Mouse (Mus musculus) embryo, embryonic 10 days (tissue): ENCODE results near the gene 4632433K11Rik.

Experiments
- DNase-seq: peaks from one replicate; pipeline ENCODE4 v3.0.0-alpha.2; 2015; ENCODE audit warnings: low spot score

Gene 4632433K11Rik

DNA sequence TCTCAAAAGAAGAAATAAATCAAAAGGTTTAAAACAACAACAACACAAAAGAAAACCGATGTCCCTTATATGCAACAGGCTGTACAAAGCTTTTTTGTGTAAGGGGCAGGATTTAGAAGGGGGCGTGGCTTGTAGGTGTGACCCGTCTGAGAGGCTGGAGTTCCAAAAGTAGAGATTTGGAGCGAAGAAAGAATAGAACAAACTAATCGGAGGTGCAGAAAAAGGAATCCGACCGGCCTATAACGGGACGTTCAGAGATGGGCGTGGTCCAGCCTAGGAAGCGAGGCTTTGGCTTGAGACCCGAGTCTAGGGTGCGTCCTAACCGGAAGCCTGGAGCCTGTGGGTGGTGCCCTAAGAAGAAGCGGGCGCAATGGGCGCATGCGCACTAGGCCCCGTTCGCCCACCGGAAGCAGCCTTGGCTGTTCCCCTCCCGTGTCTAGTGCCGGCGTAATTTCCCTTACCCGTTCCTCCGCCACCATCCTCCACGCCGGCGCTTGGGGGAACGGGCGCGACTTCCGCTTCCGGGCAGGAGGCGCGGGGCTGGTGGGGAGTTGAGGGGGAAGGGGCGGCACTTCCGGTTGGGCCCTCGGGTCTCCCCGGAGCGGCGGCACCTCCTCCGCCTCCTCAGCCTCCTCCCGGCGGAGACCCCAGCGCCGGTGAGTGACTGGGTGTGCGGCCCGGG lies 13.8 kb upstream of the 4632433K11Rik start, which contains the start of the genes Zfp865 and Ccdc106:
TSS of gene Zfp865 (plus strand) at position 377 of the 682 bp plus-strand sequence.
TSS of gene Ccdc106 (plus strand) at position 554 of the 682 bp plus-strand sequence.
- DNase-seq: peak; percentile 99

DNA sequence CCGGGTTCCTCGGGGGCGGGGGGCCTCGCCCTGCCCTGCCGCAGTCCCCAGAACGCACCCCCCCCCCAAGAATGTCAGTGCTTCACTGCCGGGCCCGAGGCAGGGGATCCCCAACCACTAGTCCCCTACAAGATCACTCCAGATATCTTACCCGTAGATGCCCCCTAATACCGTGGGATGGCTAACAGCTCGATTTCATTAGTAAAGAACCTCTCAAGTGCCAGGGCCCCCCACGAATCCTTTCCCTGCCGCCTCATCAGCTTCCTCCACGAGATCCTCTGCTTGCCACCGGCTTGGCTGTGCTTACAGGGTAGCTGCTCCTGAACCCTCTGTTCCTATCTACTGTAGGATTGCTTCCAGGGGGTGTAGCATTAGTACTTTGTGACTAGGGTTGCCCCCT lies 13.2 kb upstream of the 4632433K11Rik start:
- peak; percentile 39 for DNase-seq

DNA sequence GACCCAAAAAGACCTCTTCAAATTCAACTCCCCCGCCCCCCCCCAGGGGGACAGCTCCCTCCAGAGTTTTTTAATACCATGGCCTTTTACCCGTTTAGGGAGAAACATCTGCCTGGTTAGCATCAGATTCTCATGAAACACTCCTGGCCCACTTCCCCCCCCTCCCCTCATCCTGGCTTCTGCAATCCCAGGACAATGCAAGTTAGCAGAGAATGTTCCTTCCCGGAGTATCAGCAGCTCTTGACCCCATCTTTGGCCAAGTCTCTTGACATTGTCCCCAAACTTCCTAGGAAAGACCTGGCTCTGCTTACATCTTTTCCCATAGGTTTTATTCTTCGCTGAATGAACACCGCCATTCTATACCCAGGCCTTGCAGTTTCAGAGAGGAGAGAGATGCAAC lies 12.7 kb upstream of the 4632433K11Rik start:
- no peak for DNase-seq

DNA sequence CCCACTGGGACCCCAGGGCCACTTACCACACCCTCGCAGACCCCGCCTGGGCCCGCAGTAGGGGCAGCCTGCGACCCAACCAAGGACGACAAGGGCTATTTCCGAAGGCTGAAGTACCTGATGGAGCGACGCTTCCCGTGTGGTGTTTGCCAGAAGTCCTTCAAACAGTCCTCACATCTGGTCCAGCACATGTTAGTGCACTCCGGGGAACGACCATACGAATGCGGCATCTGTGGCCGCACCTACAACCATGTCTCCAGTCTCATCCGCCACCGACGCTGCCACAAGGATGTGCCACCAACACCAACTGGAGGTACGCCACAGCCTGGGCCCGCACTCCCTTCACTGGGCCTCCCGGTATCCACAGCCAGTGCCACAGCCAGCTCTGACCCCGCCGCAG lies 4.4 kb upstream of the 4632433K11Rik start:
- DNase-seq: no peak

DNA sequence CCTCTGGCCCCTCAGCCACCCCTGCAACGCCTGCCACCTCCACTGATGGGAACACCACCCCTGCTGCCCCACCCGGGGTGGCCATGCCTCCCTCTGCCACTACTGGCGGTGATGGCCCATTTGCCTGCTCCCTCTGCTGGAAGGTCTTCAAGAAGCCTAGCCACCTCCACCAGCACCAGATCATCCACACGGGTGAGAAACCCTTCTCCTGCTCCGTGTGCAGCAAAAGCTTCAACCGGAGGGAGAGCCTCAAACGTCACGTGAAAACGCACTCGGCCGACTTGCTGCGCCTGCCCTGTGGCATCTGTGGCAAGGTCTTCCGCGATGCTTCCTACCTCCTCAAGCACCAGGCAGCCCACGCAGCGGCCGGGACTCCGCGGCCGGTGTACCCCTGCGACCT lies 4.0 kb upstream of the 4632433K11Rik start:
- no peak for DNase-seq

DNA sequence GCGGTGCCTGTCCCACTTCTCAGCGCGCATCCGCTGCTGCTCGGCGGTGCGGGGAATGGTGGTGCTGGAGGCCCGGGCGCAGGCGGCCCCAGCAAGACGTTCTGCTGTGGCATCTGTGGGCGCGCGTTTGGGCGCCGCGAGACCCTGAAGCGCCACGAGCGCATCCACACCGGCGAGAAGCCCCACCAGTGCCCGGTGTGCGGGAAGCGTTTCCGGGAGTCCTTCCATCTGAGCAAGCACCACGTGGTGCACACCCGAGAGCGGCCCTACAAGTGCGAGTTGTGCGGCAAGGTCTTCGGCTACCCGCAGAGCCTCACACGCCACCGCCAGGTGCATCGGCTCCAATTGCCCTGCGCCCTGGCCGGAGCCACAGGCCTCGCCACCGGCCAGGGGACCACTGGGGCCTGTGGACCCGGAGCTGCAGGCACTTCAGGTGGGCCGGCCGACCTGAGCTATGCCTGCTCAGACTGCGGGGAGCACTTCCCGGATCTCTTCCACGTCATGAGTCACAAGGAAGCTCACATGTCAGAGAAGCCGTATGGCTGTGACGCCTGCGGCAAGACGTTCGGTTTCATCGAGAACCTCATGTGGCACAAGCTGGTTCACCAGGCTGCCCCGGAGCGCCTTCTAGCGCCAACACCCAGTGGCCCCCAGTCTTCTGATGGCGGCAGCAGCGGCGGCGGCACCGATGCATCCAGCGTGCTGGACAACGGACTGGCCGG lies 3.2 kb upstream of the 4632433K11Rik start:
- no peak for DNase-seq

DNA sequence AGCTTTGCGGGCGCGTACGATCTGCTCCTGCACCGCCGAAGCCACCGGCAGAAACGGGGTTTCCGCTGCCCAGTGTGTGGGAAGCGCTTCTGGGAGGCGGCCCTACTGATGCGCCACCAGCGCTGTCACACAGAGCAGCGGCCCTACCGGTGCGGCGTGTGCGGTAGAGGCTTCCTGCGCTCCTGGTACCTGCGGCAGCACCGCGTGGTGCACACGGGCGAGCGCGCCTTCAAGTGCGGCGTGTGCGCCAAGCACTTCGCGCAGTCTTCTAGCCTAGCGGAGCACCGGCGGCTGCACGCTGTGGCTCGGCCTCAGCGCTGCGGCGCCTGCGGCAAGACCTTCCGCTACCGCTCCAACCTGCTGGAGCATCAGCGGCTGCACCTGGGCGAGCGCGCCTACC lies 2.4 kb upstream of the 4632433K11Rik start:
- DNase-seq: no peak

DNA sequence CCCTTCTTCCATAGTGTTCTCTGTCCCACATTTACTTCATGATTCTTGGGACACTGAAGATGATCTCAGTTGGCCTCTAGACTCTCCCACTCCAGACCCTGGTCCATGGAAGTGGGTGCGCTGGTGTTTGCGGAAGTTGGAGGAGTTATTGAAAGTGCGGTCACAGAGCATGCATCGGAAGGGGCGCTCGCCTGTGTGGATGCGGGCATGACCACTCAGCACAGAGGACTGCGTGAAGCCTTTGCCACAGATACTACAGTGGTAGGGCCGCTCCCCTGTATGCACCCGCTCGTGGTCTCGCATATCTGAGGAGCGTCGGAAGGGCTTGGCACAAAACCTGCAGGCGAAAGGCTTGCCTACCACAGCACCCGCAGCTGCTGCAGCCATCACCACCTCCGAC lies 1.7 kb downstream of the 4632433K11Rik start:
- DNase-seq: no peak

DNA sequence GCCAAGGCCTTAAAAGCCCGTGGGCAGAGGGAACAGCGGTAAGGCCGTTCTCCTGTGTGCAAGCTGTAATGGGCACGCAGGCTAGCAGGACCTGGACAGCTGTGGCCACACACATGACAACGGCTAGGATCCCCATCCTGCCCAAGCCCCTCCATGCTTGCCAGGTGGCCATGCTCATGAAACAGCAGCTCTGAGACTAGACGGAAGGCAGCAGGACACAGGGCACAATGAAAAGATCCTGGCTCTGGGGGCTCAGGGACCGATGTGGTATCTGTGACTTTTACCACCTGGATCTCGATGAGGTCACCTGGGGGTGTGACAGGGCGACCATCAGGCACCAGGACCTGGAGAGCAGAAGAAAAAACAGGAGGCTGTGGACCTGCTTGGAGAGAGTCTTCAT lies 2.2 kb downstream of the 4632433K11Rik start:
- DNase-seq: no peak

DNA sequence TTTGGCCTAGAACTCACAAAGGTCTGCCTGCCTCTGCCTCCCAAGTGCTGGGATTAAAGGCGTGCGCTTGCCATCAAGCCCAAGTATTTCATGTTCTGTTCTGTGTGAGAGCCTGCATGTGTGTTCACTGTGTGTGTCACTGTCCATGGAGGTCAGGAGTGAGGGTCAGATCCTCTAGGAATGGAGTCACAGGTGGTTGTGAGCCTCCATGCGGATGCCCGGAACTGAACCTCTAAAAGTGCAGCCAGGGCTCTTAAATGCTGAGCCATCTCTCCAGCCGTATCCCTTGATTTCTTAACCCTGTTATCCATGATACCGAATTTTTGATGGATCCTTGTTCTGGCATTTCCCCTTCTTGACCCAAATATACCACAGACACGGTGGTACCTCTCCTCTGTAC lies 3.1 kb downstream of the 4632433K11Rik start:
- DNase-seq: no peak

DNA sequence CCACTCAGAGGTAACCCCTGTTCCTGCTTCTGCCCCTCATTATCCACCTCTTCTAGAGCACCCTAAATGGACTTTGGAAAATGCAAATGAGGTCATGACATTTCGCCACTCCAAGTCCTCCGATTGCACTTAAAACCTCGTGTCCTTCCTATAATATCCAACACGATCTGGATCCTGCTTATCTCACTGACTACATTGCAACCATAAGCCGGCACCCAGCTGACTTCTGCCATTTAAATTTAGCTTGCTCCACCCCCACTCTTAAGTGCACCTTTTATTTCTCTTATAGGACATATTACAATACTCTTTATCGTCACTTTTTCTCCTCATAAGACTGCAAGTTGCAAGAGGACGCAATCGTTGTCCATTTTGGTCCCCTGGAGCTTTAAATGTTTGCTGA lies 3.5 kb downstream of the 4632433K11Rik start:
- DNase-seq: no peak

DNA sequence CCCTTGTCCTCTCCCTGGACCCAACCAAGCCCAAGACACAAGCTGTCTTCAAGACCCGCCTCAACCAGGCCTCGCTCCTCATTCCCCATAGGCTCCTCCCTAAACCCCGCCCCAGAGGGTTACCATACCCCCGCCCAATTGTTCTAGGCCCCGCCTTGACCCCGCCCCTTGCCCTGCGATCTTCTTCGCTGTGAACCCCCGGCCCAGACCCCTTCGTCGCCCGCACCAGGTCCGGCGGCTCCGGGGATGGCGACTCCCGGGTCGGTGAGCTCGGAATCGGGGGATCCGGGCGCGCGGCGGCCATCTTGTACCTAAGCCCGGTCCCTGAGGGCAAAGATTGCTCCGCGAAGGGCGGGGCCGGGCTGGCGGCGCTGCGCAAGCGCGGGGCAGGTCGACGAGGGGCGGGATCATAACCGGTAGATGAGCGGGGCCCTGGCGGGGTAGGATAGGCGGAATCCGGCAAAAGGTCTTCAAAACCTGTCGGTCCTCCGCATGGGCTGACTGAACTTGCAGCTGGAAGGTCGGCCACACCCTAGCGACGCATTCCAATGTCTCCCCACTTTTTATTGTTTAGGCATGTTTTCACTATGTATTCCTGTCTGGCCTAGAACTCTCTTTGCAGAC lies 4.3 kb downstream of the 4632433K11Rik start, which contains the start of gene Zfp784:
TSS of gene Zfp784 (minus strand) at position 338 of the 624 bp plus-strand sequence.
- DNase-seq: peak; percentile 91

DNA sequence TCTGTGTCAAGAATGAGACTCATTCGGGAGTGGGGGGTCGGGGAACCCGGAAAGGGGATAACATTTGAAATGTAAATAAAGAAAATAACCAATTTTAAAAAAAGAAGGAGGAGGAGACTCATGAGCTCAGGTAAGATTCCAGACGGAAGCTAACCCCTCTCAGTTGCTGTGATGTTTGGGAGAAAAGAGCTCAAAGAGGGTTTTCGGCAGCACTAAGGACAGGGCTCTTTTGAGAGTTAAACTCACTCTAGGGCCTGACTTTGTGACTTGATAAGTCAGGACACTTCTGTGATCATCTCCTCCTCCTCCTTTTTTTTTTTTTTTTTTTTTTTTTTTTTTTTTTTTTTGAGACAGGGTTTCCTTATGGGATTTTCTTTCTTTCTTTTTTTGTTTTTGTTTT lies 5.0 kb downstream of the 4632433K11Rik start:
- DNase-seq: no peak

DNA sequence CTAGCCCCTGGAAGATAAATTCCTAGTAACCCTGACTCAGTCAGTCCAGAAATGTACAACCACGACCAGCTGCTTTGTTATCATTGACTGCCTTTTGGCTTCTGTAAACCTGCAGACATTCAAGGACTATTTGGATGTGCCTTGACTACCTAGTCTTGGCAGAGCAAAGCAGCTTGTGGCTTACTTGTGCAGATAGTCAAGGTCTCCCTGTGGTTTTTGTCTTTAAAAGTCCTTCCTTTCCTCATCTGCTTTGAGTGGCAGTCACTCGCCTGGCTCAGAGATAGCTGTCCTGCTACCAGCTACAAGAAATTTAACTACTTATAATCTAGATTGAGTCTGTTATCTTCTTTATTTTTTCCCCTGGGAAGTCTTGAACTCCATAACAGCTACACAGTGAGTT lies 11.1 kb downstream of the 4632433K11Rik start:
- DNase-seq: no peak

DNA sequence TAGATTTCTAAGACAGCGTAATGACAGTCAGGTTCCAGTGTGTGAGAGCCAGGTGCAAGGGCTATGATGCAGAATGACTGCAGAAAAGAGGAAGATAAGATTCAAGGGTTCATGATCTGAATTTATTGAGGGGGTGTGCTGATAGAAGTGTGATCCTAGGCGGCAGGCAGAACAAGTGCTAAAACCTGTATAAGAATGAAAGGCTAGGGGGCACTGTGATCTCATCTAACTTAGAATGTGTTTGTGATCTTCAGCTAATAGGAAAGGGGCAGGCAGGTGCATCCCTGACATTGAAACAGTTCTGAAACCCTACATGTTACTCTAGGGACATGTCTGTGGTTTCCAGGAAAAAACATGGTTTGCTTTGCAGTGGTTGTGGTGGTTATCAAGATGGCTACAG lies 12.2 kb downstream of the 4632433K11Rik start:
- no peak for DNase-seq

DNA sequence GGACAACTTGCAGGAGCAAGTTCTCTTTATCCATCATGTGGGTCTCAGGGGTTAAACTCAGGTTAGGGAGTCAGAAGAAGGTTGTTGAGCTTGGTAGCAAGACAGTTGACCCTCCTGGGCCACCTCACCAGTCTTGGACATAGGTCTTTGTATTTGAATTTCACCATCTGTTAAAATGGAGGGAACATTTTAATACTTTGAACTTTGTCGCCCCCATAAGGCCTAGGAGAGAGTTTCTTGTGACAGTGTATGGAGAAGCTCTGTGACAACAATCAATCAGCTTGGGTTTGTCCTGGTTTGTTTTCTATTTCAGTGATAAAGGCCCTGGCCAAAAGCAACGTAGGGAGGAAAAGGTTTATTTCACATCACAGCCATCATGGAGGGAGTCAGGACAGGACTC lies 13.4 kb downstream of the 4632433K11Rik start:
- DNase-seq: peak; percentile 38

DNA sequence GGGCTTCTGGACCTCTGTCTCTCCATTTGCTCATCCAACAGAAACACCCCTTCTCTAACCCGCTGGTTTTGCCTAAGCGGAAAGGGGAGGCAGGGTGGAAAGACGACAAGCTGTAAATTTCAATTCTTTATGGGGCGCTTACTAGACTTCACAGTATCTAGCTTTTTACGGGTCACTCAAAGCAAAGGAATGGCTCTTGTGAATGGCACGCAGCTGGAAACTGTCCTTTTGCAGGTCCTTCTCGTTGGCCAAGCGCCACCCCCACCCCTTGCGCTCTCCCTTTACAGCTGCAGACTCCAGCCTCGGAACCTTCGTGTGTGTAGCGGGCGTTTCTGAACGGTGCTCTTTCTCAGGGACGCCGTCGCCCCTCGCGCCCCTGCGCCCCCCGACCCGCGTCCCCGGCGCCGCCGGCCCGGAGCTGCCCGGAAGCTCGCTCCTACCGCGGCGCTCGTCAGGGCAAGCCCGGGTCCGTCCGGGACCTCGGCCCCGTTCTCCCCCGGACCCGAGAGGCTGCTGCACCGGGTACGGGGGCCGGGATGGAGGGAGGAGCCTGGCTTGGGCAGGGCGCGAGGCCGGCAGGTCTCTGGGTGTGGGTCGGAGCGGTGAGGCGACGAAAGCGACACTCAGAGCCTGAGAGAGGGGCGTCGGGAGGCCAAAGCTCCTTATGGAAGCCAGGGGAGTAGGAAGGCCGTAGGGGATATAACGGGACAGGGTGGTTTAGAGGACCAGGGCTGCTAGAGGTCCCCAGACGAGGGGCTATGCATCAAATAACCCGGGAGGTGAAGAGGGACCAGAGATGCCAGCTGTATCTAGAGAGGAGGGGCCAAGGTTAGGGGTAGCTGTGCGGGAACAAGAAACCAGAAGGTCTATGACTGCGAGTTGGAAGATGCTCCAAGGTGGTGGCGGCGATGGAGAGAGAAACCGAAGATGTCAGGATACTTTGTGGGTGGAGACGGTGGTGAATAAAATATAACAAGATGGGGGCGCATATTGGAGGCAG lies 17.6 kb downstream of the 4632433K11Rik start, which contains the start of gene Zfp580:
TSS of gene Zfp580 (plus strand) at position 346 of the 1,000 bp plus-strand sequence.
- peak; percentile 82 for DNase-seq

DNA sequence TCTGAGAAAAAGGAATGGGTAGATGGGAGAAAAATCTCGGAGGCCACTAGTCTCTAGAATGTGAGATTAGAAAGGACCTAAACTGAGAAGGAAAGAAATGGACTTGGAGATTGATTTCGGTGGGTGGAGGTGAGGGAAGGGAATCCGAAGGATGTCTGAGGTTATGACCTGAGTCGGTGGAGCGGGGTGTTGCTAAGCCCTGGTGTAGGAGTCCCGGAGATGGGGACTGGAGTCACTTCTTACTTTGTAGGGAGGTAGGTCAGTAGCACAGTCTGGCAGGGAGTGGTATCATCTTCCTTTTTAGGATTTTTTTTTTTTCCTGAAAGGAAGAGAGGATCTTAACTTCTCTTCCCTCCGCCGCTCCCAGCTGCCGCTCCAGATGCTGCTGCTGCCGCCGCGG lies 18.5 kb downstream of the 4632433K11Rik start:
- peak; percentile 63 for DNase-seq

DNA sequence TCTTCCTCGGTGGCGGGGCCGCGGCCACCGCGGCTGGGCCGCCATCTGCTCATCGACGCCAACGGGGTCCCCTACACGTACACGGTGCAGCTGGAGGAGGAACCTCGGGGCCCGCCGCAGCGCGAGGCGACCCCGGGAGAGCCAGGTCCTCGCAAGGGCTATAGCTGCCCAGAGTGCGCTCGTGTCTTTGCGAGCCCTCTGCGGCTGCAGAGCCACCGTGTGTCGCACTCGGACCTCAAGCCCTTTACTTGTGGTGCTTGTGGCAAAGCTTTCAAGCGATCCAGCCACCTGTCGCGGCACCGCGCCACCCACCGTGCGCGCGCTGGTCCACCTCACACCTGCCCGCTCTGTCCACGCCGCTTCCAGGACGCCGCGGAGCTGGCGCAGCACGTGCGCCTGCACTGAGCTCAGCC lies 19.0 kb downstream of the 4632433K11Rik start:
- DNase-seq: no peak

DNA sequence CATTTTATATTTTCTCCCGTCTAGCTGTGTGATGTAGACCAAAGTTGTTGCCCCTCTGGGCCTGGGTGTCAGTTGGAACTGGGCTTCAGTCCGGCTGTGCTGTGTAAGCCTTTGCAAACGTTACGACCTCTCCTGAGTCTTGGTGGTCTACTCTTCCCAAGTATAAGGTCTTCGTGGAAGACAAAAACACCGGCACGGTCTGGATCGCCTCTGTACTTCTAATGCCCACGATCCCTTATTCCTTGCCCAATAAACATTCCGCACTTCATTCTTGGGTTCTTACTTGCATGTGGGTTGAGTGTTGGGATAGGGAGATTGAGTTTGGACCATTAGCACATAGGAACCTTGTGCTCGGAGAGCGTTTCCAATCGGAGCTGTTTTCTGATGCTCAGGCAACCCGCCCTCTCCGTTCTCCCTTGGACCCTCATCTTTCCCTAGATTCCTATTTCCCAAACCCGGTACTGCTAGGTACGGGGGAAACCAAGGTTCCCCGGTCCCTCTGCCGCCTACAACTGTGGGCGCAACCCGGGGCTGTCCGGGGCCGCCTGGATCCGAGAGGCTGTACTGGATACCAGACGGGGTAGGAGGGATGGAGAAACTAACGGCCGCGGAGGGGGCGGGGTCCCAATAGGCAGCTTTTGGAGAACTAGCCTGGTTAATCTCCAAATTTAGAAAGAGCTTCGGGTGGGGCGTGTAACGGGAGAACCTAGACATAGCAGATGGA lies 19.7 kb downstream of the 4632433K11Rik start:
- DNase-seq: no peak
